Mouse (Mus musculus): ENCODE data around the gene Map3k1.
"Not testable (repeated sequence)": the region's sequence is repeated elsewhere in the genome, so short reads cannot be mapped to it uniquely, and the experiment has no call there.

Gene Map3k1

DNA sequence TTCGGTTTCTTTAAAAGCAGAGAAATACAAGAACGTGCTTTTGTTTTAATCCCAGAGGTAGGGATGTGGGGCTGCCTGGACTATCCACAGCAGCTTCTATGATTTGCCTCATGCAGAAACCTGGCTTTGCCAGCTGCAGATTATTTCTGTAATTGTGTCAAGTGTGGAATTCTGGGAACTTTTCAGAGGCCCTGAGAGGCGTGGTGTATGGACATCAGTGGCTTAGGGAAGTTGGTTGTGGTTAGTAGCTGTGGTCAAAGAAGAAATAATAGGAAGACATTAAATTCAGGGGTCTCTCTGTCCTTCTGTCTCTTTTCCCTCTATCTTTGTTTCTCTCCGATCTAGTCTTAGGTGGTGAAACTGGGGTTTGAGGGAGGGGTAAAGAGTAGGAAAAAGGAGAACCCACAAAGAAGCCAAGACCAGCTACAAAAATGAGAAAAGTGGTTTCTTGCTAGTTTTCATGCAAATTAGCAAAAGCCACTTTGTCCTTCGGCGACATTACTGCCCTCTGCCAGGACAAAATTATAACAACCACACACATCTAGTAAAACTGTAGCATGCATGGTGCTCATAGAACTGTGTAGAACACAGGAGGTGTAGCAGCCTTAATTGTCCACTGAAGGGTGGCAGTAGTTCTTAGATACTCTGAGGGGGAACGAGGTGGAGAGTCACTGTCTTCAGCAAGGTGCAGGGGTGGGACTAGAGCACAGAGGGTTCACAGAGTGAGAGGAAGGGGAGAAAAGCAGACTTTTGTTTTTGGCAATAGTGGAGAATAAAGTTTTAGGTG is 67.4 kb downstream of the Map3k1 start:
- no peak for DNase-seq (ENCODE audit: low spot score)

- DNase-seq (ENCODE audit: low spot score) = no peak
These were observed 81.9 kb downstream of the Map3k1 start for GRCm38 (mm10) chr13:111726898-111727297.

DNA sequence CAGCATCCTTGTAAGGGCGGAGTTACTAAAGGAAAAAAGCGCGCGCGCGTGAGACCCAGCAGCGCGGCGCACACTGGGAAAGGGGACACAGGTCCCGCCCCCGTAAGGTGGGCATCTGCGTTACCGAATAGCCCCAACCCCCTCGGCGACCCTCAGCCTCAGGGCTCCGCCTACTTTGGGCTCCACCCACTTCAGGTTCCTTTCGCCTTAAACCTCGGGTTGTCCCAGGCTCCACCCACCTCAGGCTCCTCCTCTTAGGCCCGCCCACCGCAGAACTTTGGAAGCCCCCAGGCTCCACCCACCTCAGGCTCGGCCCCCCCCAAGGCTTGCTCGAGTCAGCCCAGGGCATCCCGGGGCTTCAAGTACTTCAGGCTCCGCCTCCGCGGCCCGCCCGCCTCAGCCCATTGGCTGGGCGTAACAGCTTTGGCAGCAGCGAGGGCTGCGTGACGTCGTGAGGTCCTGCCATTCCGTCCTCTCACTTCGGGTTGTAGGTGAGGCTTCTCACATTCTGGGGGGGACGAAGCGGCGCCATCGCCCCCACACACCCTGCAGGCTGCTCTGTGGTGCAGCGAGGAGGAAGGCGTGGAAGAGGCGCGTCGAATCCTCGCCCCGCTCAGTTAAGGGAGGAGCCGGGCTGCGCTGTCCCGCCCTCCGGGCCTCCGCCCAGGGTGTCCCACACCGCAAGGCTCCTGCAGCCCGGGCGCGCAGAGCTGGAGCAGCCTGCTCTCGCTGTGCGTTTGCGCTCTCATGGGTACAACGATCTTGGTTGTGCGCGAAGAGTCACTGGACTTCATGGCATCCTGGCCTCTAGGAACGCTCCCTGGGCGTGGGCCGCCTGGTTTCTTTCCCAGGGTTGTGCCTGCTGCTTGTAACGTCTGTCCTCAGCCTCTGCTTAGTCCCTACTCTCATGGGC is 83.4 kb downstream of the Map3k1 start:
- DNase-seq (ENCODE audit: low spot score) = peak; percentile 99

- DNase-seq (ENCODE audit: low spot score) = no peak
These were observed 84.0 kb downstream of the Map3k1 start for GRCm38 (mm10) chr13:111724811-111725164.

DNA sequence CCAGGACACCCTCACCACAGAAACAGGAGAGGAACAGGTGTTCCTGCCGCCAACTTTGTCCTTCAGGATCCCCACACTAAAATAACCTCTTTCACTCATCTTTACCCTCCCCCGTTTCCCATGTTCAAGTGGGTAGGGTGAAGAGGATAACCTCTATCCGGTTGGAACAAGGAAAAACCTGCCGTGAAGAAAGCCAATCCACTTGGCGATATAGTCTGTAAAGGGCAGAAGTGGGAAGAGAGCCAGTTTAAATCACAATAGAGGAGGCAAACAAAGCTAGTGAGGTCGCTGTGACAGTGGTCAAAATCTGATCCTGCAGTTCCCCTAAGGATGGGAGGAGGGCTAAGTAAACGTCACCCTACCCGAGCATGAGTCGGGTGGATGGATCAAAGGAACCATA is 89.1 kb downstream of the Map3k1 start:
- DNase-seq (ENCODE audit: low spot score) = no peak

DNA sequence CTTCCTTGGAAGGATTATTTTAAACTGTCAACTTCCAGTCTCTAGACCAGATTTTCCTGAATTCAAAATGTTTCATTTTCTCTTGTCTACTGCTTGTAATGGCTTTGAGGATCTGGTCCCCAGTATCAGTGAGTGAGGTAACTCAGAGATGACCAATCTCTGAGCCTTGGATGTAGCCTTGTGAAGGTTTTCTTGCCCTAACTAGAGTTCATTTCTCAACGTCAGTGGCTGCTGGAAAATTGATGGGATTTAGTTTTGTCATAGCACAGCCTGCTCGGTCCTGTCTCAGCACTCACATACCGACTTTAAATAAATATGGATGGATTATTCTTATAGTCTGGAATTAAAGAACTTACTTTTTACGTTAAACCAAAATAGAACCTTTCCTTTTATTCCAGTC is 98.3 kb downstream of the Map3k1 start:
- no peak for DNase-seq (ENCODE audit: low spot score)

- not testable (repeated sequence) for DNase-seq (ENCODE audit: low spot score)
These were observed 104.8 kb downstream of the Map3k1 start for GRCm38 (mm10) chr13:111703952-111704351.

GRCm38 (mm10) chr13:111703396-111703795 is 105.4 kb downstream of the Map3k1 start:
- DNase-seq (ENCODE audit: low spot score) = no peak

Data from spleen, adult 12 weeks (tissue).